8 mouse cellular contexts compared by ENCODE assay signal in the genomic region with DNA sequence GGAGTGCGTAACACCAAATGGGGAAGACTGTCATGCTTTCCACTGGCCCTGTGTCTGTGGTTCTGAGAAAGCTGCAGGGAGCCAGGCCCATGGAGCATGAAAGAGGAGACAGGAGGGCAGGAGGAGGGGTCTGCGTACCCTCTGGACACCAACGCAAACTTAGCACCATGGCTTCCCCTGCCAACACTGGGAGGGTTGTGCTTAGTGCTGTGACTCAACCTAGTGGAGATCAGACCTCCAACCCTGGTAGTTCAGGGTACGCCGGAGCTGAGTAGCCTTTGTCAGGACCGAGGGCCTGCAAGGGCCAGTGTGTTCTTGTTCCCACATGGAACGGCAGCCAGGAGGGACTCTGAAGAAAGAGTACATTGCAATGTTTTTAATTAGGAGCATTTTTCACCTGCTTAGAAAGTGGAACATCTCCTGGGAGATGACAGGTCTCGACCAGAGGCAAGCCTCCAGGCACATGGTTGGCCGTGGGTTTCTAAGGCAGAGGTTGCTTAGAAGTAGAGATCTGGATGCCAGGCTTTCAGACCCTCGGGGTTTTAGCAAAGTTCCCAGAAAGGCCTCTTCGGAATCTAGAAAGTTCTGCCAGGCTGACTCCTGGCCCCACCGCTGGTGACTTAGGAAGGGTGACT.
A peak's percentile ranks its signal among the peaks of the same experiment; 100 is the strongest.
DNase-seq lines count a peak whose midpoint lies in the region; ATAC-seq and TF ChIP-seq lines count a peak whose summit lies in the region.

No protein-coding gene starts in this region.

- no peaks in the 10 kb centered on the region for H3K27me3 ChIP-seq in heart, embryonic 13.5 days (replicated peaks)
- no peaks in the 10 kb centered on the region for H3K27me3 ChIP-seq in intestine, postnatal 0 days (replicated peaks; ENCODE audit: control insufficient read depth, insufficient read depth, low read length)
- H3K27me3 ChIP-seq in midbrain, embryonic 16.5 days (ENCODE audit: control insufficient read depth, insufficient read depth, low read depth, low read length) = no peaks in the 10 kb centered on the region

- TF ChIP-seq POLR2A in cortical plate, adult 2 months (IDR thresholded peaks at IDR 0.05; ENCODE audit: extremely low read depth, insufficient read depth, low read length) = no peak

- no peaks in the 10 kb centered on the region for H3K36me3 ChIP-seq in heart, embryonic 13.5 days
- no peaks in the 10 kb centered on the region for H3K36me3 ChIP-seq in intestine, postnatal 0 days (ENCODE audit: control insufficient read depth, insufficient read depth)
- no peaks in the 10 kb centered on the region for H3K36me3 ChIP-seq in midbrain, embryonic 16.5 days (ENCODE audit: control insufficient read depth, insufficient read depth, low read length)

- peak overlapping the region; percentile 99 for H3K27ac ChIP-seq in heart, embryonic 13.5 days (replicated peaks)
- peak overlapping the region; percentile 85 for H3K27ac ChIP-seq in cortical plate, adult 2 months (ENCODE audit: insufficient read depth, low read length)
- peak overlapping the region; percentile 95 for H3K27ac ChIP-seq in intestine, postnatal 0 days (ENCODE audit: low read depth, low read length)
- H3K27ac ChIP-seq in midbrain, embryonic 16.5 days (ENCODE audit: low read length) = peak overlapping the region; percentile 96

- H3K4me3 ChIP-seq in heart, embryonic 13.5 days = peak overlapping the region; percentile 17; the same call in 1 of the 2 replicates
- no peak overlapping the region for H3K4me3 ChIP-seq in cortical plate, adult 2 months (ENCODE audit: insufficient read depth, low read length)
- H3K4me3 ChIP-seq in intestine, postnatal 0 days (ENCODE audit: low read depth, low read length) = no peak overlapping the region
- no peak overlapping the region for H3K4me3 ChIP-seq in midbrain, embryonic 16.5 days (ENCODE audit: low read depth, low read length)

- TF ChIP-seq CTCF in cortical plate, adult 2 months (IDR thresholded peaks at IDR 0.05; ENCODE audit: extremely low read depth, insufficient read depth, low read length) = no peak
- TF ChIP-seq CTCF in intestine, postnatal 0 days (IDR thresholded peaks at IDR 0.05; ENCODE audit: low read depth) = no peak

- no peak for ATAC-seq in heart, embryonic 13.5 days (ENCODE audit: extremely low read depth, insufficient number of reproducible peaks, low FRiP score, low TSS enrichment)
- ATAC-seq in intestine, postnatal 0 days = no peak
- ATAC-seq in midbrain, embryonic 16.5 days = peak; percentile 21; the same call in 1 of the 2 replicates
- no peak for ATAC-seq in granulocyte monocyte progenitor cell, adult 5-6 weeks (replicated peaks; ENCODE audit: poor library complexity, severe bottlenecking)

- H3K9me3 ChIP-seq in heart, embryonic 13.5 days = no peaks in the 10 kb centered on the region
- H3K9me3 ChIP-seq in intestine, postnatal 0 days (ENCODE audit: control insufficient read depth) = no peaks in the 10 kb centered on the region
- H3K9me3 ChIP-seq in midbrain, embryonic 16.5 days (replicated peaks; ENCODE audit: control insufficient read depth, low read length, poor library complexity, severe bottlenecking) = no peaks in the 10 kb centered on the region

- no peak for DNase-seq in heart, postnatal 25 days (ENCODE audit: low spot score)
- peak; percentile 57 for DNase-seq in 3T3-L1 (ENCODE audit: low read depth, low spot score)
- no peak for DNase-seq in ovary, postnatal 36 days (ENCODE audit: low spot score)

- H3K4me2 ChIP-seq in heart, embryonic 13.5 days = peak overlapping the region; percentile 53
- peak overlapping the region; percentile 18 for H3K4me2 ChIP-seq in intestine, postnatal 0 days (replicated peaks; ENCODE audit: low read depth)
- H3K4me2 ChIP-seq in midbrain, embryonic 16.5 days (ENCODE audit: low read length) = peak overlapping the region; percentile 21

- peaks cover 72% of the 10 kb centered on the region for H3K4me1 ChIP-seq in heart, embryonic 13.5 days
- peaks cover 27% of the 10 kb centered on the region for H3K4me1 ChIP-seq in cortical plate, adult 2 months (ENCODE audit: control insufficient read depth, insufficient read depth, low read length)
- H3K4me1 ChIP-seq in intestine, postnatal 0 days (replicated peaks; ENCODE audit: control insufficient read depth, insufficient read depth, low read length) = peaks cover 37% of the 10 kb centered on the region
- peaks cover 65% of the 10 kb centered on the region for H3K4me1 ChIP-seq in midbrain, embryonic 16.5 days (ENCODE audit: control insufficient read depth, insufficient read depth, low read length)

- intact Hi-C loops in heart, postnatal 25 days (cut with DNase I) = loop anchor here (1.0 to 2.0 kb wide), 5 partner anchors 72 to 172 kb away; no protein-coding TSS in a partner anchor

- H3K9ac ChIP-seq in heart, embryonic 13.5 days = peak overlapping the region; percentile 76
- H3K9ac ChIP-seq in intestine, postnatal 0 days (ENCODE audit: low read depth, low read length) = peak overlapping the region; percentile 23; the same call in 1 of the 2 replicates
- H3K9ac ChIP-seq in midbrain, embryonic 16.5 days (ENCODE audit: low read depth, low read length) = peak overlapping the region; percentile 57

- 52% methylated on average over 12 of the region's 12 CpGs for WGBS in heart, embryonic 13.5 days
- 62% methylated on average over 12 of the region's 12 CpGs for WGBS in intestine, postnatal 0 days
- WGBS in midbrain, embryonic 16.5 days = 35% methylated on average over 12 of the region's 12 CpGs

Comparison
In these comparisons a context has a peak if more than half of its experiments do, and no peak if none do; other contexts are left out.
1. H3K9ac ChIP-seq: peak in every context shown above with its lines; median percentile 76 in heart, embryonic 13.5 days; 57 in midbrain, embryonic 16.5 days; 23 in intestine, postnatal 0 days.